Mouse (Mus musculus): Measurements from ENCODE around the gene 1700088E04Rik. TPM values are rescaled to one million over a fixed set of nuclear protein-coding genes. Genes with fewer than 3 reads are reported as not detected.

The 1700088E04Rik gene
- polyA plus RNA-seq, 1 experiment from 2014 or later: 4.5 TPM

DNA sequence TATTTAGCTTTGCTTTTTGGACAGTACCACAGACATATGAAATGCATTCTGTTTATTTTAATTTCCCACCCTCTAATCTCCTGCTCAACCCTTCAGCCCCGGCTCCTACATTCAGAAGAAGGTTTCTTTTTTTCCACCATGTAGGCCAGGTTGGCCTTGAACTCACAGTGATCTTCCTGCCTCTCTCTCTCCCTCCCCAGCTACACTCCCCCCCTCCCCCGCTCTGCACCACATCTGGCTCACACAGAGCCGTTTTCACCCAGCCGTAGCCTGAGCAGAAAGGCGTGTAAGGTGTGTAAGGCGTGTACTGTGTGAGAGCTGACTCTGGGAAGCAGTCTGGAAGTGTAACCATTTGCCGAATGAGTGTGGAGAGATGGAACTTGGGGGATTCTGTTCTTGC, 11.7 kb downstream of the 1700088E04Rik start:
- Histone ChIP-seq H3K4me1 (replicated peaks) (no peaks in the 10 kb centered on the region), H3K4me2 (replicated peaks) (no peak overlapping the region), H3K9ac (no peak overlapping the region), H3K36me3 (peaks cover 30% of the 10 kb centered on the region), H3K27ac (no peak overlapping the region), H3K9me3 (no peaks in the 10 kb centered on the region), H3K27me3 (replicated peaks) (no peaks in the 10 kb centered on the region), H3K4me3 (replicated peaks) (no peak overlapping the region)
- no peak for ATAC-seq
- 71% methylated on average over 7 of the region's 7 CpGs for WGBS

GRCm38 (mm10) chr15:79128208-79128607, 12.8 kb downstream of the 1700088E04Rik start:
- Histone ChIP-seq H3K27me3 (replicated peaks) (no peaks in the 10 kb centered on the region), H3K36me3 (peaks cover 28% of the 10 kb centered on the region), H3K4me3 (replicated peaks) (no peak overlapping the region), H3K9me3 (no peaks in the 10 kb centered on the region), H3K27ac (no peak overlapping the region), H3K4me1 (replicated peaks) (no peaks in the 10 kb centered on the region), H3K9ac (no peak overlapping the region), H3K4me2 (replicated peaks) (no peak overlapping the region)
- 94% methylated on average over 5 of the region's 5 CpGs for WGBS
- ATAC-seq: no peak

- H3K36me3 ChIP-seq: peaks cover 28% of the 10 kb centered on the region
- whole genome bisulfite sequencing: 93% methylated on average over 12 of the region's 12 CpGs
- no peak for ATAC-seq
Observed at GRCm38 (mm10) chr15:79127101-79127500, 14.0 kb downstream of the 1700088E04Rik start.

GRCm38 (mm10) chr15:79126217-79126932, 14.7 kb downstream of the 1700088E04Rik start:
- H3K27ac ChIP-seq: no peak overlapping the region
- peaks cover 25% of the 10 kb centered on the region for H3K36me3 ChIP-seq
- WGBS: 81% methylated on average over 13 of the region's 13 CpGs
- no peak for ATAC-seq
- no peak overlapping the region for H3K4me2 ChIP-seq (replicated peaks)
- no peaks in the 10 kb centered on the region for H3K27me3 ChIP-seq (replicated peaks)
- H3K4me3 ChIP-seq (replicated peaks): no peak overlapping the region
- H3K9me3 ChIP-seq: no peaks in the 10 kb centered on the region
- no peak overlapping the region for H3K9ac ChIP-seq
- H3K4me1 ChIP-seq (replicated peaks): no peaks in the 10 kb centered on the region

More at GRCm38 (mm10) chr15:79127101-79127500, 14.0 kb downstream of the 1700088E04Rik start:
- H3K9me3 ChIP-seq: no peaks in the 10 kb centered on the region
- no peak overlapping the region for H3K4me3 ChIP-seq (replicated peaks)
- H3K4me2 ChIP-seq (replicated peaks): no peak overlapping the region
- H3K4me1 ChIP-seq (replicated peaks): no peaks in the 10 kb centered on the region
- no peak overlapping the region for H3K27ac ChIP-seq
- no peak overlapping the region for H3K9ac ChIP-seq
- no peaks in the 10 kb centered on the region for H3K27me3 ChIP-seq (replicated peaks)

DNA sequence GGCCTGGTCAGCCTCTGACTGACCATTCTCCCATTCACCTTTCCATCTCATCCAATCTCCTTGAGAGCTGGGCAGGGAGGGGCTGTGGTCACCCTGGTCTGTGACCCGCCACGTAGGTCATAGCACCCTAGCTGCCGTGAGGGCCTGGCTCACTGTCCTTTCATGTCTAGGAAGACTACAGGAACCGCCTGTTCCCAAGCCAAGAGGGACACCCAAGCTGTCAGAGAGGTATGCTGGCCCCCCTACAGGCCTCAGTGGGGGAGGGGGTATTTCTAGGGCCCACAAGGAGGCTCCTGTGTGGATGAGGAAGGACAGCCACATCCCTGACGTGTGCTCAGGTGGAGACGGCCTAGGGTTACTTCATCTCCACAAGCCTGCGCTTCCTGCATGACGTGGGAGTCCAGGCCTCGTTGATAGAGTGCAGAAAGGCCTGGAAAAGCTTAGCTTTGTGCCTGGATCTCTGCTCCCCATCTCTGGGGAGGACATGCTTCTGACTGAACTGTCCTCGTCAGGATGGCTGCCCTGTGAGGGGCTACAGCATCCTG, 16.6 kb downstream of the 1700088E04Rik start:
- no peak overlapping the region for H3K27ac ChIP-seq
- H3K9ac ChIP-seq: no peak overlapping the region
- ATAC-seq: no peak
- WGBS: 81% methylated on average over 10 of the region's 10 CpGs
- H3K4me2 ChIP-seq (replicated peaks): no peak overlapping the region
- no peaks in the 10 kb centered on the region for H3K9me3 ChIP-seq
- H3K4me3 ChIP-seq (replicated peaks): no peak overlapping the region
- peaks cover 31% of the 10 kb centered on the region for H3K36me3 ChIP-seq
- no peaks in the 10 kb centered on the region for H3K4me1 ChIP-seq (replicated peaks)
- H3K27me3 ChIP-seq (replicated peaks): no peaks in the 10 kb centered on the region

DNA sequence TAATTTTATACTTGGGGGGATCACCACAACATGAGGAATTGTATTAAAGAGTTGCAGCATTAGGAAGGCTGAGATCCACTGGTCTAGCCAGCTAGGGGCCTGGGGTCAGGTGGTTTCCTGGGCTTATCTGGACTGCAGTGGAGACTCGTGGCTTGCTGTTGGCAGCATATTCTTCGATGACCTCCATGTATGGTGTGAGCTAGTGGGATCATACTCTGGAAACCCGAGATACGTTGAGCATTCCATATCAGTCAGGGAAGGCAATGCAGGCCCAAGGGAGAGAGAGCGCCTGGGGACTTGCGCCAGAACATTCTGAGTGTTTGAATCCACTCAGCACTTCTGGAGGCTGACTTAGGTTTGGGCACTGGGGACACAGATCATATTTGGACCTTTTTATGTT, 17.3 kb downstream of the 1700088E04Rik start:
- H3K4me3 ChIP-seq (replicated peaks): no peak overlapping the region
- 81% methylated on average over 6 of the region's 6 CpGs for WGBS

GRCm38 (mm10) chr15:79122546-79122945, 18.5 kb downstream of the 1700088E04Rik start:
- no peaks in the 10 kb centered on the region for H3K9me3 ChIP-seq
- no peaks in the 10 kb centered on the region for H3K27me3 ChIP-seq (replicated peaks)
- no peaks in the 10 kb centered on the region for H3K4me1 ChIP-seq (replicated peaks)
- no peak overlapping the region for H3K4me2 ChIP-seq (replicated peaks)
- H3K27ac ChIP-seq: no peak overlapping the region
- 83% methylated on average over 13 of the region's 13 CpGs for WGBS
- no peak for ATAC-seq
- no peak overlapping the region for H3K9ac ChIP-seq
- peaks cover 24% of the 10 kb centered on the region for H3K36me3 ChIP-seq
- no peak overlapping the region for H3K4me3 ChIP-seq (replicated peaks)

More for the DNA sequence above, 17.3 kb downstream of the 1700088E04Rik start:
- no peak overlapping the region for H3K4me2 ChIP-seq (replicated peaks)
- no peaks in the 10 kb centered on the region for H3K4me1 ChIP-seq (replicated peaks)
- H3K9ac ChIP-seq: no peak overlapping the region
- H3K36me3 ChIP-seq: peaks cover 31% of the 10 kb centered on the region
- no peaks in the 10 kb centered on the region for H3K9me3 ChIP-seq
- H3K27me3 ChIP-seq (replicated peaks): no peaks in the 10 kb centered on the region
- ATAC-seq: no peak
- H3K27ac ChIP-seq: no peak overlapping the region

- no peak overlapping the region for H3K4me3 ChIP-seq (replicated peaks)
- no peak overlapping the region for H3K9ac ChIP-seq
- H3K36me3 ChIP-seq: peaks cover 20% of the 10 kb centered on the region
- 78% methylated on average over 4 of the region's 4 CpGs for WGBS
- H3K9me3 ChIP-seq: no peaks in the 10 kb centered on the region
- ATAC-seq: no peak
- no peak overlapping the region for H3K4me2 ChIP-seq (replicated peaks)
- no peaks in the 10 kb centered on the region for H3K4me1 ChIP-seq (replicated peaks)
- H3K27me3 ChIP-seq (replicated peaks): no peaks in the 10 kb centered on the region
- no peak overlapping the region for H3K27ac ChIP-seq
Observed at GRCm38 (mm10) chr15:79122119-79122518, 18.9 kb downstream of the 1700088E04Rik start.

DNA sequence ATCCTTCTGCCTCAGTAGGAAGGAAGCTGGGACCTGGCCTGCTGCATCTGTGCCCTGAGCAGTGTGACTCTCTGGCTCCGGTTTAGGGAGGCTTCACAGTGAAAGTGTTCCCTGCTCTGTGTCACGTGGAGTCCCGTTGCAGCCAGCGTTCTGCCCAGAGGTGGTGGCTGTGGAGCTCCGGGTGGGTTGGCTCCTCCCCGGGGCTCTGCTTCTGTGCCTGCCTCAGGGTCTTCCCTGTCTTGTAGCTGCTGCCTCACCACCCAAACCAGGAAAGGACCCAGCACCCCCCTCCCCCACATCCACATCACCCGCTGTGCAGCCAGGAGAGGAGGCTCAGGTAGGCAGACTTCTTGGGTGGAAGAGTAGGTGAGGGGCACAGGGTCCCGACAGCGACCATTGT, 21.6 kb downstream of the 1700088E04Rik start:
- H3K9ac ChIP-seq: no peak overlapping the region
- no peaks in the 10 kb centered on the region for H3K9me3 ChIP-seq
- H3K27me3 ChIP-seq (replicated peaks): no peaks in the 10 kb centered on the region
- H3K4me3 ChIP-seq (replicated peaks): no peak overlapping the region
- 82% methylated on average over 9 of the region's 9 CpGs for WGBS
- H3K27ac ChIP-seq: no peak overlapping the region
- peaks cover 12% of the 10 kb centered on the region; the same call in 1 of the 2 replicates for H3K36me3 ChIP-seq
- no peak overlapping the region for H3K4me2 ChIP-seq (replicated peaks)
- H3K4me1 ChIP-seq (replicated peaks): no peaks in the 10 kb centered on the region
- ATAC-seq: no peak

DNA sequence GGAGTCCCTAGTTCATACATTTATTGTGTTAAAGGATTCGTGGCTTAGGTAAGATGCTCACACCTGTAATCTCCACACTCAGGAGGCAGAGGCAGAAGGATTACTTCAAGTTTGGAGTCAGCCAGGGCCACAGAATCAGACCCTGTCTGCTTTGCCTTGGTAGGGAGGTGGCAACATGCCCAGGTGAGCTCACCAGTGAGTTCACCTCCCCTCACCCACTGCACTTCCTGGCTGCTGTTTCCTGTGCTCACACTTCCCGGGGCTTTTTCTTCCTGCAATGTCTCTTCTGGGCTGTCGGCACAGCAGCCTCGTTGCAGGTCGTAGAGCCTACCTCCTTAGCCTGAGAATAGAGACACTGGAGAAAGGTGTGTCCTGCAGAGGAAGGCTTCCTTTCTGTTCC, 25.8 kb downstream of the 1700088E04Rik start:
- no peak overlapping the region for H3K9ac ChIP-seq
- no peaks in the 10 kb centered on the region for H3K9me3 ChIP-seq
- no peaks in the 10 kb centered on the region for H3K27me3 ChIP-seq (replicated peaks)
- peaks cover 11% of the 10 kb centered on the region; the same call in 1 of the 2 replicates for H3K36me3 ChIP-seq
- H3K4me2 ChIP-seq (replicated peaks): no peak overlapping the region
- ATAC-seq: no peak
- H3K27ac ChIP-seq: no peak overlapping the region
- peaks cover 14% of the 10 kb centered on the region for H3K4me1 ChIP-seq (replicated peaks)
- WGBS: 57% methylated on average over 5 of the region's 5 CpGs
- H3K4me3 ChIP-seq (replicated peaks): no peak overlapping the region

DNA sequence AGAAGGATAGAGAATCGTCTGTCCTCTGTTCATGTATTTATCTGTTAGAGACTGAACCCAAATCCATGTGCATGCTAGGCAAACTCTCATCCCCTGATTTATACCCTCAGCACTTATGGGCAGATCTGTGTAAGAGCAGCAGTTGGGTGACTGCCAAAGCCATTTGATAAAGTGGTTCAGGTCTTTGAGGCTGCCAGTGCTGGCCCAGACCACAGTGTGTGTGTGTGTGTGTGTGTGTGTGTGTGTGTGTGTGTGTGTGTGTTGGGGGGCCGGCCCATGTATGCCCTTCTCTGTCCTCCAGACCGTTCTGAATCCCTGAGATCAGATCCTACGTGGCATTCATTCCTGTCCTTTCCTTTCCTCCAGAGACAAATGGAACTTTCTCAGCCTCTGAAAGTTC, 29.3 kb downstream of the 1700088E04Rik start:
- Histone ChIP-seq H3K4me3 (replicated peaks) (no peak overlapping the region), H3K9me3 (no peaks in the 10 kb centered on the region), H3K27me3 (replicated peaks) (no peaks in the 10 kb centered on the region), H3K4me2 (replicated peaks) (peak overlapping the region; percentile 94; the same call in 1 of the 2 replicates), H3K9ac (no peak overlapping the region), H3K36me3 (0 out of 2 replicates have a peak, but pooled peaks cover 6% of the 10 kb centered on the region), H3K27ac (0 out of 2 replicates have a peak overlapping the region, but pooled peaks have one; percentile 30), H3K4me1 (replicated peaks) (peaks cover 32% of the 10 kb centered on the region)
- 58% methylated on average over 4 of the region's 4 CpGs for WGBS
- no peak for ATAC-seq

DNA sequence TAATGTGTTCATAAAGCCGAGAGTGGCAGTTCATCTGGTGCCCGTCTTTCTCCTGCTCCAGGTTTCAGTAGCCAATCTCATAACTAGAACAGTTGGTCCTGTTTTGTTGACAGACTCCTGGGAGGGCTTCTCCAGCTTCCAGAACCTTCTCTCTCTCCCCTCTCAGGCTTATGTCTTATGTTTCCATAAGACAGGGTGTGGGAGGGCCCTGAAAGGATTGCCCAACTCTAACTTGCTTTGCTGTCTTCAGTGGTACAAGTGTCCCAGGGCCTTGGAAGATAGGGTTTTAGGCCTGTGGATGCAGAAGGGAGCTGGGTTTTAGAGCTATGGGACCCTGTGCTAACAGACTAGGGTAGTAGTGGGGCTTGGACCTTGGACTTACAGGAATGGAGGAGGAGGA, 30.5 kb downstream of the 1700088E04Rik start:
- ATAC-seq: no peak
- Histone ChIP-seq H3K4me3 (replicated peaks) (peak overlapping the region; percentile 94), H3K4me2 (replicated peaks) (peak overlapping the region; percentile 94), H3K9me3 (no peaks in the 10 kb centered on the region), H3K4me1 (replicated peaks) (peaks cover 32% of the 10 kb centered on the region), H3K27ac (peak overlapping the region; percentile 29; the same call in 1 of the 2 replicates), H3K9ac (no peak overlapping the region), H3K36me3 (0 out of 2 replicates have a peak, but pooled peaks cover 6% of the 10 kb centered on the region), H3K27me3 (replicated peaks) (no peaks in the 10 kb centered on the region)
- WGBS: 63% methylated on average over 2 of the region's 2 CpGs
